Mouse (Mus musculus) right cerebral cortex, postnatal 36 days (tissue): ENCODE measurements around the gene Rap2c.

Source experiments
- DNase-seq, 2 experiments: peaks; one replicate each; pipeline ENCODE4 v3.0.0; 2022; ENCODE audit warnings: low spot score in 2 of 2, mixed read lengths in 1 of 2

Rap2c gene

GRCm38 (mm10) chrX:51017851-51018785, at the start of gene Rap2c:
Rap2c (minus strand) TSS chrX:51018018.
- no peak for DNase-seq

GRCm38 (mm10) chrX:51066539-51067286, 48.9 kb upstream of the Rap2c start:
- DNase-seq, result no peak

- peak; percentile 7 to 12 for DNase-seq
Measured at GRCm38 (mm10) chrX:51065773-51066172, 48.0 kb upstream of the Rap2c start.

GRCm38 (mm10) chrX:51065158-51065664, 47.4 kb upstream of the Rap2c start:
- no peak for DNase-seq

- DNase-seq, result no peak
Measured at GRCm38 (mm10) chrX:51060220-51060619, 42.4 kb upstream of the Rap2c start.

- DNase-seq, result no peak
Measured at GRCm38 (mm10) chrX:51058741-51059140, 40.9 kb upstream of the Rap2c start.

GRCm38 (mm10) chrX:51058317-51058716, 40.5 kb upstream of the Rap2c start:
- no peak for DNase-seq

- no peak for DNase-seq
Measured at GRCm38 (mm10) chrX:51051680-51052461, 34.1 kb upstream of the Rap2c start.

GRCm38 (mm10) chrX:51035678-51036209, 17.9 kb upstream of the Rap2c start:
- DNase-seq, result no peak

- DNase-seq, result no peak
Measured at GRCm38 (mm10) chrX:51019884-51020283, 2.1 kb upstream of the Rap2c start.

- DNase-seq, result peak; percentile 19 to 22
Measured at GRCm38 (mm10) chrX:51018786-51019179, 965 bp upstream of the Rap2c start.

GRCm38 (mm10) chrX:51016926-51017325, 892 bp downstream of the Rap2c start:
- DNase-seq, result no peak

GRCm38 (mm10) chrX:51012280-51012679, 5.5 kb downstream of the Rap2c start:
- DNase-seq, result no peak

- DNase-seq, result no peak
Measured at GRCm38 (mm10) chrX:51010323-51010722, 7.5 kb downstream of the Rap2c start.

GRCm38 (mm10) chrX:51000791-51001190, 17.0 kb downstream of the Rap2c start:
- no peak for DNase-seq

GRCm38 (mm10) chrX:50995310-50995709, 22.5 kb downstream of the Rap2c start:
- no peak for DNase-seq

GRCm38 (mm10) chrX:50991324-50991723, 26.5 kb downstream of the Rap2c start:
- no peak for DNase-seq

- no peak for DNase-seq
Measured at GRCm38 (mm10) chrX:50989940-50990339, 27.9 kb downstream of the Rap2c start.

- no peak for DNase-seq
Measured at GRCm38 (mm10) chrX:50988581-50988980, 29.2 kb downstream of the Rap2c start.

GRCm38 (mm10) chrX:50978428-50978827, 39.4 kb downstream of the Rap2c start:
- DNase-seq, result peak in 1 of 2 experiments; percentile 14

GRCm38 (mm10) chrX:50972145-50972544, 45.7 kb downstream of the Rap2c start:
- no peak for DNase-seq
